Mouse (Mus musculus) activated CD4-positive, CD25-positive, alpha-beta regulatory T cell, adult 4 months (primary cell): Measurements from ENCODE around the gene Cpd. TPM values are rescaled to one million over a fixed set of nuclear protein-coding genes. Genes with fewer than 3 reads are reported as not detected.
A peak's percentile ranks its signal among the peaks of the same experiment; 100 is the strongest.

Source experiments
- ATAC-seq: one replicate; pipeline ENCODE4 v1.8.0; 2017
- polyA plus RNA-seq, 2 experiments: library from polyadenylated mRNA; unstranded; fragments of 100-300 nt; shearing (Covaris generic); gene quantifications; one replicate each; pipeline ENCODE4 v1.2.1; 2017

Gene Cpd
- 1 to 10 TPM; 4.8 to 6.1 TPM for polyA plus RNA-seq

DNA sequence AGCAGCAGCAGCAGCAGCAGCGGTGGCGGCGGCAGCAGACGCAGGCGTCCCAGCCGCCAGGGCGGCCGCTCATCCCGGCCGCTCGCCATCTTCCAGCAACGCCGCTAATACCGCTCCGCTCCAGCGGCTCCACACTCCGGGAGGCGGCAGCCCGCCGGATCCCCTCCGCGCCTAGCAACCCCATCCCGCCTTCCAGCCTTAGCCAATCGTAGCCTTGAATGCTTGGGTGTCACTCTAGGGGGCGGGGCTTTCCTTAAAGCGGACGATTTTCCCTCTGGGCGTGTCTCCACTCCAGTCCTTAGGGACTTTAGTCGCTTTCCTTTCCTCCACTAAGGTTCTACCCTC is at the start of gene Cpd:
TSS of gene Cpd (minus strand) at position 141 of the 345 bp plus-strand sequence.
- ATAC-seq = peak; percentile 62

DNA sequence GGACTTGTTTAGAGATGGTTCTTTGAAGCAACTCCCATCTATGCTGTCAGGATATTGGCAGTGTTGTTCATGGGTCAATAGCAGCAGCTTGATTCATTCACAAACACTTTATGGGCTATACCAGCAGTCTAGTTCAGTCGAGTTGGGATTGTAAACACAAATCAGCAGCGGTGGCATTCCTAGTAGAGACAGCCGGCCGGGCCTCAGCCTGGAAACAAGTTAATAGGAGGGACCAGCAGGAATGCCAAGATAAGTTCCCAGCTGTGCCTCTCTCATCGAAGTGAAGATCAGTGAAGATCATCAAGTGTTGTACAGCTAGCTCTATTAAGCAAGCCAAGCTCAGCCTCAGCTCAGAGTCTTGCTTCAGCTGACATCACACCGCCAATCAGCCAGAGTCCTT is 49.5 kb upstream of the Cpd start:
- ATAC-seq = no peak

DNA sequence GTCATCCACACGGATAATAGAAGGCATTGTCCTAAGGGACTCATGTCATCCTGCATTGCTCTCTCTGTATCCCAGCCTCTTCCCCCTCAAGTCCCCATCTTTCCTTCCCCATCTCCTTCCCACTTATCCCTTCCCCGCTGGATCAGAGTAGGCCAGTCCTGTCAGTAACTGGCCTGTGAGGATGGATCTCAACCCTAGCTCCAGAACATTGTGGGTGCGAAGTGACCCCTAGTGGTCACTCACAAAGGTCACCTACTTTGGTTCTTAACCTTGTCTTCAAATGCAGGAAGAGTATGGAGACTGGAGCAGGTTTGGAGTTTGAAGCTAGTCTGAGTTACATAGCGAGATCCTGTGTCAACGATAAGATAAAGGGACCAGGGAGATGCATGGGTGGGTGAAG is 47.4 kb upstream of the Cpd start:
- peak; percentile 22 for ATAC-seq

DNA sequence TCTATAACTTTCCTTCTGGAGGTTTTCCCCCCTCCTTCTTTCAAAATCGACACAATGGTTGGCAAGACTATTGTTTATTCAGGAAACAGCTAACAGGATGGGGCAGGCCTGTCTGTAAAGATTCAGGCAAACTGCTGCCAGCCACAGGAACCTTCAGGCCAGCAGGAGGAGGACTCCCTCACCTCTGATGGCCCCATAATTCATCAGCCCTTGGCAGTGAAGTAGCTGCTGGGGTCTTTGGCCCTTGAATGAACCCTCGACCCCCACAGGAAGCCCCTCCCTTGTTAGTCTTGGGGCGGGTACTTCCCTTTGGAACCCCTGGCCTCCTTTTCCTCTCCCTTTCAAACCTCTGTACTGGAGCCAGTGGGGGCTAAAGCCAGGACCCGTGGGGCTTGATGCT is 46.8 kb upstream of the Cpd start:
- ATAC-seq = no peak

DNA sequence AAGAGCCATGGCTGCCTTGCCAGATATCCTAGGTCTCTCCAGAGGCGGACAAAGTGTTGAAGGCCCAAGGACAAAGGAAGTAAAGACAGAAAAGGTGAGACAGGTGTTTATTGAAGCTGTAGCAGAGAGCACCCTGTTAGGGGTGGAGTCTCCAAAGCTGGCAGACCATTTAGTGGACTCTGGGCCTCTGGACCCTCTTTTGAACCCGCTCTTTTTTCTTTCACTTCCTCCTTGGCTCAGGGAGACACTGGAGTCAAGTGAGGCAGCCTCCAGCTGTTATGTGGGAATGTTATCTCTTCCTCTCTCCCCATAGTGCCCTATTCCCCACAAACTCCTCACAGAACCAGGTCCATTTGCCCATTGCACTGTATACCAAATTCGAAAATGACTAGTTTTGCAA is 46.2 kb upstream of the Cpd start:
- ATAC-seq = no peak

DNA sequence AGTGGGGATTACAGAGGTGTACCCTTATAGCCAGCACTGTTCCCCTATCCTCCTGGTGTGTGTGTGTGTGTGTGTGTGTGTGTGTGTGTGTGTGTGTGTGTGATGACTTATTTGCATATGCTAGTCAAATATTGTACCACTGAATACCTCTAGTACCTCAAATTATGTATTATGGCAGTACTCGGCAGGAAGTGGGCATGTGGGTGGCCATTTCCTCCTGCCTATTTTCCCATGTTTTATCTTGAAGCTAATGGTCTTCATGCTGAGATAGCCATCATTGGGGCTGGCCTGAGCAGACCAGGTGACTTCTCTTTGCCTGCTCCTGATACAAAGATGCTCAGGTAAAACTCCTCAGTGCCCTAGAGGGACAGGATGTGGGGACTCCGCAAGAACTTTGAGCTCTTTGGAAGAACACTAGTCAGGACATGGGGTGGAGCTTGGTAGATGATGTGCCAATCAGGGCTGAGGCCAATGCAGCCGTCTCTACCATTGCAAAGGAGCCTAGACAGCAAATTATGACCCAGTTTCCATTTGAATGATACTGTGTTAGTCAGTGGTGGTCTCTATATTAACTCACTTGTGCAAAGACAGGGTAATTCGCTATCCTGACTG is 45.0 kb upstream of the Cpd start:
- peak; percentile 71 for ATAC-seq

DNA sequence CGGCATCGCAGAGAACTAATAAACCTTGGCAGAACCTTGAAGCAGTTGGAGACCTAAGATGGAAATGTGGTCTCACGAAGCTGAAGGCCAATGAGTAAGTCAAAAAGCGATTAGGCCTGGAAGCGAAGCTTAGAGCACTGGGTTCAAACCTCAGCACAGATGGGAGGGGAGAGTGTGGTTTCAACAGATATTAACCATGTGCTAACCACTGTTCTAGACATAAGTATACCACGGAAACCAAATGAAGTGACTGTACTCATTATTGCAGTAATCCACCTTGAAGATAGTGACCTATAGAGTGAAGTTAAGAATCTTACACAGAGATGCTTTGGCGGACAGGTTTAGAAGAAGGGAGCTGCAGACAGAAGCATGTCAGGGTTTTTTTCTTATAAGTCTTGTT is 44.4 kb upstream of the Cpd start:
- ATAC-seq = no peak

DNA sequence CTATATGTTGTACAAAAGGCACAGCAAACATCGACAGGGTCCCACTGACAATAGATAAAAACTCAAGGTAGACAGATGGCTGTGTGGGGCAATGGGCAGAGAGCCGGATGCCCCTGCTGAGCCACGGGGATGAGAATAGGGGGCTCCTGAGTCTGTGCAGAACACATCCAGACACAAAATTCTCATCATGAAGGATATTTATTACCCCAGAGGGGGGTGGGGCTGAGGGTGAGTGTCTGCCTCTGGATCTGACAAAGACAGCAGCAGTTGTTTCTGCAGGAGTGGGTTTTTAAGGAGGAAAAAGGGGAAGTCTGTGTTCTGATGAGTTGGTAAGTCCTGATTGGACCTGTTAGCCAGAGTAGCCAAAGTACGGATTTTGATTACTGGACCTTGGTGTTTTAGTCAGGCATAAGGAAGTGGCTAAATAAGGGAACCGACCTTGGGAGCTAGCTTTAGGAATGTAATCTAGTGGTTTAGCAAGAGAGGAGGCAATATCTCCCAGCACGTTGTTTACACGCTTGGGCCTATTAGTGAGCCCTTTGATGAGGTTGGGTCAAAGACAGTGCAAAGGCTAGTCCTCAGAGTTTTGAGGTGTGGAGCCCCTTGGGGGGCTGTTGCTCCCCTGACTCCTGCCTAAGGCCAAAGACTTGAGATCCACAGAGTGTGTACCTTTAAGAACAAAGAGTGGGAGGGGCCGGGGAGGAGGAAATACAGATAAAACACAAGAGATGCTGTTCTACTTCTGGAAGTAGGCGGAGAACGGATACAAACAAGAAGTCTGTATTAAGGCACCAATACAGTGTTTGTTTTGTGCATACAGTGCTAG is 42.7 kb upstream of the Cpd start:
- peak; percentile 53 for ATAC-seq

DNA sequence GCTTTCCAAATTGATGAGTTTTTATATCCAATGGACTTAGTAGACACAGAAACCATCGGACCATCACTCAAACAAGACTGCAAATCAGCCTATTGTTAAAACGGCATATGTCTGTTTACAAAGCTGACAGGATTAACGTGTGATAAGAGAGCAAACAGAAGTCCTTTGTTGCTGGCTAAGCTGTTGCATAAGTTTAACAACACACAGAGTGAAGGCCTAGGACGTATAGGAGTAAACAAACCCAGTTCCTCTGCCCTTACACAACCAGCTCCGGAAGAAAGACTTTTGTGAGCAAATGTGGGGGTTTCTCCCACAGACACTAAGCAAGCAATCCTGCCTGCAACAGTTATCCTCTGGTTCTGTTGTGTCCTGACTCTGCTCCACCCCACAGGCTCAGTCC is 37.6 kb upstream of the Cpd start:
- no peak for ATAC-seq

DNA sequence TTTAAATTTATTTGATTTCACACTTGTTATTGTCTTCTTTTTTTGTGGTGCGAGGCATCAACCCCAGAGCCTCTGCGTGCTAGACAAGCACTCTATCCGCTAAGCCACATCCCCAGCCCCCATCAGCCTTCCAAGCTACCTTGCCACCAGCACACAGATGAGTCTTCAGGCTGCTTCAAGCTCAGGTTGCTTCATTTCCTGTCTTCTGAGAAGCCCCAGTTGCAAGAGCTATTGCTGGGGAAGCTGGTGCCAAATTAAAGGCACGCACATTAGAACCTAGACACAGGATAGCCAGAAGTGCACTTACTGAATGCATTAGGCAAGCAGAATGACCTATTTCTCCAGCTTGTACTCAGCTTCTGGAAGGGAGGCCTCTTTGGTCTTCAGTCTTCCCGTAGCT is 33.0 kb upstream of the Cpd start:
- peak; percentile 78 for ATAC-seq

DNA sequence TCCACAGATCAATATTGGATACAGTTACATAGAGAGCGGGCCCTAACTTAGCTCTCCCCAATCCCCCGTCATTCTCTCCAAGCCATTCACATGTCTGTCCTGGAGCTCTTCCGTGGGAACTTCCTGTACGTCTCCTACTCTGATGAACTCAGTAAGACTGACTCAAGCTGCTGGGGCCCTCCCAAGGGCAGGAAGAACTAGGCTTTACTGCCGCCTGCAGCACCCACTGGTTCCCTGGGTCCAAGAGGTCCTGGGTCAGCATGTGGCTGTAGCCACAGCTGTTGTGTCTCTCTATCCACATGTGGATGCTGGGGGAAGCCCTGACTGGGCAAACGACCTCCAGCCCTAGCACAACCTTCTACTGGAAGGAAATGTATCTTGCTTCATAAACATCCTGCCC is 27.9 kb upstream of the Cpd start:
- ATAC-seq = no peak

DNA sequence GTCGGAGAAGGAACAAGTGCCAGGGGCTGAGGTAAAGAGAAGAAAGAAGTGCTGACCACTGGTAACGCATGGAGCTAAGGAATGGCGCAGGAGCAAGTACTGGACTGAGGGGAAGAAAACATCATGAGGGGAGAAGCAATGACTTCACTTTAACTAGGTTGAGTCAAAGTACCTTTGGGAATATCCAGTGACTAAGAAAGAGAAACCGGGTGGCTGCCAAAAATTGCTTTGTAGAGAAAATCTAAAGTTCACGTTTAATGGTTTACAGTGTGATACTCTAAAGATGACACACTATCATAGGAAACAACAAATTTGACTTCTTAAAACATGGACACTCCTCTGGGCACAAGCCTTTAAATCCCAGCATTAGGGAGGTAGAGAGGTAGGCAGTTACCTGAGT is 27.0 kb upstream of the Cpd start:
- no peak for ATAC-seq

DNA sequence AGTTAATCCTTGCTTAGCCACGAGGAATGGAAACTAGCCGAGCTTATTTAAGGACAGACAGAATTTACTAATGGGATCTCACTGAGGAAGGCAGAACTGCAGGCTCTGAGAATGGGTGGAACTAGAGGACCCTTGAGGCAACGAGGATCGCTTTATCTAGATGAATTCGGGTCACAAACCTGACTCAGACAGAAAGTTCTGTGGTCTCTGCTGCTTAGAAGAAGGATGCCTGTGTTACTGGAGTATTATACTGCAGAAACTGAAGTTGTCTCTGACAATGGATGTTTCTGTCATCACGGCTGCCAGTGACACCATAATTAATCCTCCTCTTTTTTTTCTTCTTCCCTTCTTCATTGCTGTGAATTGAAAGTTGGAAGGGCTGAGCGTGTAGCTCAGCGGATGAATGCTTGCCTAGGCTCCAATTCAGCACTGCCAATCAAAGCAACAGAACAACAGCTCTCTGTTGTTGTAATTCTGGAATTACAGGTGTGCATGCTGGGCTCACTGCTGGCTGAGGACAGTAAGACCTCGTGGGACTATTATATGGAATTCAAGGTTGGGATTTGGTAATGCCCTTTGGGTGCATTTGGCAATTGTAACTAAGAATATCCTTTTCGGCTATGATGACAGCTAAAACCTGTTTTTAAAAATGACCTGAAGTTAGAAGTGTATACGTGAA is 25.9 kb upstream of the Cpd start:
- ATAC-seq = no peak

DNA sequence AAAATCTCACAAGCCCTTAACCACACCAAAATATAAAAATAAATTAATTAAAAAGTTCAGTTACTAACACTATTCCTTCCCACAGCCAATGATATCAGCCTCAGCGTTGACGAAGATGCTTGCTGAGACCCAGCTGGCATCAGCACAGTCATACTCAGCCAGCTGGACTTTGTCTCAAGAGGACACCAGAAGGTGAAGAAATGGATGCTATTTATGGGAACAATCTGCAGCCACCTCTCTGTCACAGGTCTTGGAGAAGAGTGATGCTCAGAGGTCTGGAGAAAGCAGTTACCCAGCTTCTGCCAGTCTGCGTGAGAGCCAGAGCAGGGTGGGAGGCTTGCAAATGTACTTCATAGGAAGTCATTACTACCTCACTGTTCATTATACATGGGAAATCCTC is 14.4 kb upstream of the Cpd start:
- no peak for ATAC-seq

DNA sequence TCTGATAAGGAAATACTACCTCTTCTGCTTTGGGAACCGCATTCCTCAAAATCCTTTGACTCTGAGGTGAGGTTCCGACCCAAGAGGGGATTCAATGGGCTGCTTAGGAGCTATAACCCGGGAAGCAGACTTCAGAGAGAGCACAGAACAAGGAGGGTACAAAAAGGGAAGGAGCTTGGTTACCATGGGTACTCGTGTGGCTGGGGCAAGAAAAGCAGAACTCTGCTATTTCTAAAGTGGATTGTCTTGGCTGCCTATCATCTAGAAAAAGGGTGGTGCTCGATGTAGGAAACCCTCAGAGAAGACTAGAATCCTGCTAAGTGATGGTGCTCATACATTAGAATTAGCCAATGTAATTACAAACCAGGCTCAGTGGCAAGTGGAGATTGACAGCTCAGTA is 12.4 kb upstream of the Cpd start:
- no peak for ATAC-seq

DNA sequence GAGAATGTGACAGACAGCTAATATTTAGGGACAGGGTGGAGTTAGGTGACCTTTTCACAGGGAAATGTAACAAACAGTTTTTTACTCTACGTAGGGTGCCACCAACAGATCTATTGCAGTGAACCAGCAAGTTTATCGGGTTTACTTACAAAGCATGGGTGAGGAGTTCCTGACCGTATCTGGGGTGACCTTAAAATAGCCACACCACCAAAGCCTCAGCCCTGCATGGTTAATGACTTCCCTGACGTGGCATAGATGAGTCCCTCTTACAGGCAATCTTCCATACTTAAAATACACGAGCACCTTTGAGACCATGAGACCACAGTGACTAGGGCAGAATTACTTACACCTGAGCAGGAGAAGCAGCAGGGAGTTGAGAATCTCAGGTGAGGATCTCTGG is 12.0 kb upstream of the Cpd start:
- no peak for ATAC-seq

DNA sequence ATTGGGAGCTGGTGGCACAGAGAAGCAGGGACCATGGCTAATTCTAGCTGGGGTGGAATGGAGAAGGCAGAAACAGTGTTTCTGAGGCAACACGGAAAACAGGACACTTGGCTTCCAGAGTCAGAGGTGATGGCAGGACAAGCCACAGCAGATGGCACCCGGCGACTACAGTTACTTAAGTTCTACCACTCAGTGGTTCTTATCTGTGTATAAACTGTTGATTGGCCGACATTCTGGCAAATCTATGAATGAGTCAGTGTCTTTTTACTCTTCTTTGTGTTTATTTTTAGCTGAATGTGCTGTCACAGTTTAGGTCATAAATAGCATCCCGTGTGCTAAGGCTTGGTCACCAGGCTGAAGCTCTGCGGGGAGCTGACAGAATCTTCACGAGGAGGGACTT is 10.3 kb upstream of the Cpd start:
- ATAC-seq = no peak

DNA sequence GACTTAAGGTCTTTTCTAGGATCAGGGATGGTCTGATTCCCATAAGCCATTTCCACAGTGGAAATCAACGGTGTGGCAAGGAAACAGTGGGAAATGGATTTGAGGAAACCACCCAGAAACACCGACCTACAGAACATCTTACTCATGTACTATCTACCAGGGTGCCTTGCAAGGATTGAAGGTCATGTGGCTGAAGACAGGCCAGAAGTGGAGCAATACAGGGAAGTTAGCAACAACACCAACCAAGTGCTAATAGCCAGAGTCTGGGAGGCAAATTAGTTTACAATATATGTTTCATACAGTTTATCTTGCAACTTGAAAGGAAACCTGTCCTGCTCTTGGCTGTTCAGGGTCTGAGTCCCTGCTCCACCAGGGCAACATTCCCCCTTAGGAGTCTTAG is 9.8 kb upstream of the Cpd start:
- ATAC-seq = no peak

DNA sequence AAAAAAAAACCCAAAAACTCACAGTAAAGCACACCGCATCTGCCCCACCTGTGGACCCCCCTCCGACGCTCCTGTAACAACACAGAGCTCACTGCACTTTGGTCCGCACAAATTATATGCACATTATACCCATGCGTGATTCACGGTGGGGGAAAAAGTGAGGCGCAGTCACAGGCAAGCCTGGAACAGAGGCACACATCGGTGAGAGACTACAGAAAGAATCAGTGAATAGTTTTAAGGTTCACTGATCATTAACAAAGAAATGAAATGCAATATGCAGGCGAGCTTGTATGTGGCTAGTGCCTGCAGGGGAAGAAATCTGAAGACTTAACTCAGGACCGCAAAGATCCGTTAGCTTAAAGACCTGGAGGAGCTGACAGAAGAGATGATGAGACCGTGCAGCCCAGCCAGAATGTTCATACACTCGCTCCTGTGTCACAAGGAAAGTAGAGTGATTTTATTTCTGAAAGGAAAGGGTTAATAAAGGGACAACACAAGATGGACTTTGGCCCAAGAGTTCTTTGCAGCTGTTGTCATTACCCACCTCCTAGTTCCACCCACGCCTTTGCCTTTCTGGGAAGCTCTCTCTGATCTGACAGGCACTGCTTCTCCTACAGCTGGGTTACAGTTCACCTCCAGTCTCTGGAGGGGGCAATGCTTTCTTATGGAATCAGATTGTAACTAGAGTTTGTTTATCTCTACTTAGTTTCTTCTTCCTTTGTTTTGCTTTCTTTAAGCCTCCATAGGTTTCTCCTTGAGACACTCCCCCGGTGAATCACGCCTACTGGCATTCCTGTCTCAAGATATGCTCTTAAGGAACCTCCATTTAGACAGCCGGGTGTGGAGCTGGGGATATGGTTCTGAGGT is 7.9 kb upstream of the Cpd start:
- ATAC-seq = no peak

DNA sequence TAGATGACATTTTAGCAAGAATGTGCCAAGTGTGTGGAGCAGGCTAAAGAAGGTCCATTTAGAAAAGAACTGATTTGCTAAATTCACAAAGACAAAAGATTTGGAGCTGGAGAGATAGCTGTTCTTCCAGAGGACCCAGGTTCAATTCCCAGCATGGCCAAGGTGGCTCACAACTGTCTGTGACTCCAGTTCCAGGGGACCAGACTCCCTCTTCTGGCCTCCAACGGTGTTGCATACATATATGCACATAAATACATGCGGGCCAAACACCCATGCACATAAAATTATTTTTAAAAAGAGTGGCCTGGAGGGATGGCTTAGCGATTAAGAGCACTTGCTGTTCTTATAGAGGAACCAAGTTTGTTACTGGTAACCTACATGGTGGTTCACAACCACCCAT is 4.7 kb upstream of the Cpd start:
- no peak for ATAC-seq

DNA sequence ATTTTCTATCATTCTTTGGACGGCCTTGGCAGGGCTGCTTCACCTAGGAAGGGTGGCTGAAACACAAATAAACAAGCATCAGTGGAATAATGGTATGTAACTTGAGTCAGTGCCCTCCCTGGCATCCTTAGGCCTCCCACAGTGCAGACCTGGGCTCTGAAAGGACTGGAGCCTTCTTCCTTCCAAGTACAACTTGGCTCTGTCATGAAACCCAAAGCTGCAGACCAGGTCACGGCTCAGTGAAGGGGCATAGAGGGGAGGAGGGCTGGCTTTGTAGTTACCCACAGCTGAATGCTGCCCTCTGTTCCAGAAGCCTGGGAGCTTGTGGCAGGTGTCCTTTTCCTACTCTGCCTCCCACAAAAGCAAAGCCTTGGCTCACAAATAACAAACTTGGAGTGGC is 2.8 kb upstream of the Cpd start:
- no peak for ATAC-seq

DNA sequence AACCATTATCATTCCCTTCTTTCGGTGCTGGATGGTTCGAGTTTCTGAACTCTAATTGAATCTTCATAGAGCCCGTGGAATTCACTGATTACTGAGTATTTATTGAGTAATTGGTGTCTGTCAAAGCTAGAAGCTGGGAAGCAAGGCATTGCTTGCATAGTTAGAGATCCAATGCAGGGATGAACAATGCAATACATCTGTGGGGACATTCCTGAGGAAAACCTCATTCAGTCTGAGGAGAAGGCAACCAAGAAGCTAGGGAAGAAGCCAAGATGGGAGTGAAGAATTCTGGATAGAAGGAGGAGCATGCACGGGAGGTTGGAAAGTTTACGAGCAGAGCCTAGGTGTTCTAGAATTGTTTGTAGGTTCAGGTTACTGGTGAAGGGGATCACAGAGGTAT is 1.3 kb upstream of the Cpd start:
- ATAC-seq = no peak

DNA sequence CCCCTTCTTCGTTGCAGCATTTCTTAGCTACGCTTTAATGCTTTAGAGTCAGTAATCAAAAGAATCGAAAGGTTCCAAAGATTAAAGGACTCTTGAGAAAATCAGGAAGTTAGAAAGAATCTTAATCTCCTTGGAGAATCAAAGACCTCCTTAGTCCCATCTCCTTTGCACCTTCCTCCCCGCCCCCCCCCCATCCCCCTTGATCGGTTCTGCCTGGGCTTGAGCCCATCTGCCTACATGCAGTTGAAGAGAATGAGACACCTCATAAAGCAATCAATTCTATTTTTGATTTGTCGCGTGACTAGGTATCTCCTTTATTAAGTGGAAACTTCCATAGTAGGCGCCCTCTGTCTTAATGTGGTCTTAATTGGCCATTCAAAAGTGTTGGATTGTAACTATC is 536 bp upstream of the Cpd start:
- no peak for ATAC-seq
